Mouse (Mus musculus): ENCODE measurements around the gene Mrln.

Gene Mrln

GRCm38 (mm10) chr10:70204505-70205399 lies at the start of gene Mrln:
Gene Mrln (plus strand): TSS chr10:70204664.
- in situ Hi-C loops (cut with MboI, MseI): no loop called here

DNA sequence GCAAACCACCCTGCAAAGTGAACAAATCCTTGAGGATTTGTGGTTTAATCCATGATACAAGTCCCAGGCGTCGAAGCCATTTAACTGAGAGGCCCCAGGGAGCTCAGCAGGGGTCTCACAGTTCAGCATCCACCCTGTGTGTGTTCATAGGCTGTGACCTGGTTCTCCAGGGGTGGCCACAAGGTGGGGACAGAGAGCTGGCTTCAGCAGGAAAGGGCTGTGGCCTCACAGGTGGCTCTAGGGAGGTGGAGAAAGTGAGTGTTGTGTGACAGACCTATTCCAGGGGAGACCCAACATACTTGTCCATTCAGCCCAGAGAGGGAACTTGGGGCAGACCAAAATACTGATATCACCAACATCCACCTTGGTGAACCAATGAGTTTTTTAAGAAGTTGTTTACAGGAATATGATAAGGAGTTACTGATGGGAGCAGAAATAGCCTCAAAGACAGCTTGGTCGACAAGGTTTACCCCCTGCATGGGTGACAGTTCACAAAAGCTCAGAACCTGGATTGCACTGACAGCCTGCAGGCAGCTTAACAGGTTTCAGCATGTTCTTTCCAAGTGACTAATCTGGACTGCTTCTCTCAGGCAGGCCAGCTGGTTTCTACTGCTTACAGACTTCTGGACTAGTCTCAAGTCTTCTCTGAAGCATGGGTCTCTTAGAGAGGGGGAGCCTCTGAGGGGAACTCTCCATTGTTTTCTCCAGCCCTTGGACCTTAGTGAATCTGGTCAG lies 47.9 kb upstream of the Mrln start:
- in situ Hi-C loops (cut with MboI, MseI): no loop called here

- in situ Hi-C loops (cut with MboI, MseI): no loop called here
Observed at GRCm38 (mm10) chr10:70159651-70160320, 44.7 kb upstream of the Mrln start.

DNA sequence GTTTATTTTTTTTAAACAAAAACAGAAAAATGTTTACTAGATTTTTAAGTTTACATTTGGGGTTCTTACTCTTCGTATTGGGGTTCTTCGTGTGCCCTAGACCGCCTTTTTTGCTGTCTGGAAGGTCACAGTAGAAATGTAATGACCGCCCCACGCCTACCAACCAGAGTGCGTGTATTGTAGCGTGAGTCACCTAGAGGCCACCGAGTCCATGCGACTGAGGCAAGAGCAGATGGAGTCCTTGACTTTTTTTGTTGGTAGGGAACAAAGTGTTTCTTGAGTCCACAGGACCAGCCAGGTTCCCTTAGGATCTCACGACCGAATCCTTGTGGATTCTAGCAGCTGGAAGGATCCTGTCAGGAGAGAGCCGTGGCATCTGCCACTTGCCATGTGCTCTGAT lies 43.7 kb upstream of the Mrln start:
- in situ Hi-C loops (cut with MboI, MseI): no loop called here

DNA sequence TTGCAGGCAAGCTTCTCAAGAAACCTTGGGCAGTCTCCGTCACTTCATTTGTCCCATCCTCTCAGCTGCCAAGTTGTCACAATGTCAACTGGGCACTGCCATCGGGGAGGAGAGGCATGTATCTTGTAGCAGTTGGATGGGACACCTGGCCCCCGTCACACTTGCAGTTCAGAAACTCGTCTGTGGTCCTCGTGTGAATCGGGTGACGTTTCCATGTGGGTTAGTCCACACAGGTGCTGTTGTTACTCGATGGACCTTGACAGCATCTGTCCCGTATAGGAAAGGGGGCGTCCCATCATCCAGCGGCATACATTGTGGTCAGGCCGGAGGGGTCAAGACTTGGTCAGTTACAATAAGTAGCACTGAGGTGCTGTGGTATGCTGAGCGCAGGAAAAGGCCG lies 43.0 kb upstream of the Mrln start:
- in situ Hi-C loops (cut with MboI, MseI): no loop called here

GRCm38 (mm10) chr10:70163681-70164080 lies 40.8 kb upstream of the Mrln start:
- in situ Hi-C loops (cut with MboI, MseI): no loop called here

DNA sequence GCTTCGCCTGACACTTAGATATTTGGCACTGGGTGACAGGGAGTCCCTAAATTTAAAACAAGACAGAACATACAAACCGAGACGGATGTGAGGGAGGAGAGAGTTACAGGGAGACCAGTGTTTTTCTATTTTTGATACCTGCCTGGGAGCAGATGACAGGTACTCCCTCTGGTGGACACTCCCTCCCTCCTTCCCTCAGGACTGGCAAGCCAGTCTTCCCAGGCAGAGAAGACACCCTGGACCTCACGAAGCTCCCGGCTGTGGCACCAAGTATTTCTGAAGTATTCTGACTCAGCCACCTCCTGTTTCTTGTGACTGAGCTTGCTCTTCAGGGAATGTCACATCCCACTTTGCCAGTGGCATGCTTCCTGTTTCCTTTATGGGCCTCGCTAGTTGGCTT lies 38.6 kb upstream of the Mrln start:
- in situ Hi-C loops (cut with MboI, MseI): no loop called here

DNA sequence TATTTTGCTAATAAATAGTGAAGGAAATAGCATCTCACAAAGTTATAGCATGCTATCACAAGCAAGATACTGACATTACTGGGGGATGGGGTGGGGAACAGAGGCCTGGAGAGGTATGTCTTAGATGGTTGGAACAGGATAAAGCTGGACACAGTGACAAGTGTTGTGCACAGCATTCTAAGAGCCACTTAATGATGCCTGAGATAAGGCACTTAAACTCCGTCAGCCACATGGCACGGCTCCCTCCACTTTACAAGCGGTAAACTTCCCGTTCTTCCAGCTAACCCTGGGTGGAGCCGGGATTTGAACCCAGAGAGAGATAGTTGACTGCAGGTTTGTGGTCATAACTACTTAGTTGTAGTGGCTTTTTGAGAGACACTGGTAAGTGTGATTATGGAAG lies 38.0 kb upstream of the Mrln start:
- in situ Hi-C loops (cut with MboI, MseI): no loop called here

GRCm38 (mm10) chr10:70167625-70168024 lies 36.8 kb upstream of the Mrln start:
- in situ Hi-C loops (cut with MboI, MseI): no loop called here

DNA sequence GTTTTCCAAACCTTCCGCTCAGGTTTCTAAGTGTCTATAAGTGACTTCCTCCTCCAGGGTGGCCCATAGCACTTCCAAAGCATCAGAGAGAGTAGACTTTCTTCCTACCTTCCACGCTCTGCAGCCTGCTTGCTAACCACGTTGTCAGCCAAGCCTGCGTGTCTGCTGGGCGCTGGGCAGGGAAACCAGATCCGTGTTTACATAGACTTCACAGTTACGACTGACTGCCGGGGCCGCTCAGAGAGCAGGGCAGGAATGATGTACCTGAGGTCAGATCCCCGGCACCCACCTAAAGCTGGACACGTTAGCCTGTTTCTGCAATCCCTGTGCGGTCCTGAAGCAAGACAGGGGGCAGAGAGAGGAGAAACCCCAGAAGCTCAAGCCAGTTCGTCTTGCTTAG lies 36.1 kb upstream of the Mrln start:
- in situ Hi-C loops (cut with MboI, MseI): no loop called here

GRCm38 (mm10) chr10:70169044-70169443 lies 35.4 kb upstream of the Mrln start:
- in situ Hi-C loops (cut with MboI, MseI): no loop called here

DNA sequence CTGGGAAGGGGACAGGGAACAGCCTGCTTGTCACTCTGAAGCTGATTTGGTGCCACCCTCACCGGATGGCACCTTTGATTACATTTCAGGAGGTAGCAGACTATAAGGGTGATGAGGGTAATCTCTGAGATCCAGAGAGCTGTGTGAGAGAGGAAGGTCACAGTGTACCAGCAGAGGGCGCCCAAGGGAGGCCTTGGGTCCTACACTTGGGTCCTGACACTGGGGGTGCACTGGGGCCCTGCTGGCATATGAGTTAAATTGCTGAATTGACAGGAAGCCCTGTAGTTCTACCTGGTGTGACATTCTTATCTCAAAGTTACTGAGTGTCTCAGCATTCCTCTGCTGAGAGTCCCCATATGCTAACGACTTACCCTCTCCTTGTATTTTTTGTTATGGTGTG lies 31.1 kb upstream of the Mrln start:
- in situ Hi-C loops (cut with MboI, MseI): no loop called here

DNA sequence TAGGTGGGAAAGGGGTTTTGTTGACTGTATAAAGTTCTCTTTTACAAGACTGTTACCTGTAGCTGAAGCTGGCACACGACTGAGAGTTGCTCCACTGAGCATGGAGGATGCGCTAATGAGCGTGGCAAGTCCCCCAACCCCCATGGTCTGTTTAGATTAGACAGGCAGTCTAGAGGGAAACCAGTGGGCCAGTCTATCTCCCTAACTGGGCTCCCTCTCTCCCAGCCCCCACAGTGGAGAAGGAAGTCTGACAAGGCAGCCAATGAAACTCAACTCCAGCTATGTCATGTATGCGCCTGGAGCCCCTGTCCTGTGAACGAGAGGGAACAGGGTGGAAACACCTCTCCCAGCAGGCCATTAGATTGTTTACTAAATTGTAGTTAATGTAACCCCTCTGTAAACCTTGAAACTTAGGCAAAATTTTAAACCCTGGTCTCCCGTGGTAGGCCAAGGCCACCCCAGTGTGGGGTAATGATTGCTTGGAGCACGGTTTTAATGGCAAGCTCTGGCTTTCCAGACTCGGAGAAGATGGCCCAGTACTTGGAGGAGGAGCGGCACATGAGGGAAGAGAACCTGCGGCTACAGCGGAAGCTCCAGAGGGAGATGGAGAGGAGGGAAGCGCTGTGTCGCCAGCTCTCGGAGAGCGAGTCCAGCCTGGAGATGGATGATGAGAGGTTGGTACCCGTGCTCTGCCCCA lies 29.8 kb upstream of the Mrln start:
- in situ Hi-C loops (cut with MboI, MseI): no loop called here

GRCm38 (mm10) chr10:70180727-70181126 lies 23.7 kb upstream of the Mrln start:
- in situ Hi-C loops (cut with MboI, MseI): no loop called here

GRCm38 (mm10) chr10:70181279-70181972 lies 23.0 kb upstream of the Mrln start:
- in situ Hi-C loops (cut with MboI, MseI): no loop called here

GRCm38 (mm10) chr10:70183210-70184080 lies 21.0 kb upstream of the Mrln start:
- in situ Hi-C loops (cut with MboI, MseI): no loop called here

DNA sequence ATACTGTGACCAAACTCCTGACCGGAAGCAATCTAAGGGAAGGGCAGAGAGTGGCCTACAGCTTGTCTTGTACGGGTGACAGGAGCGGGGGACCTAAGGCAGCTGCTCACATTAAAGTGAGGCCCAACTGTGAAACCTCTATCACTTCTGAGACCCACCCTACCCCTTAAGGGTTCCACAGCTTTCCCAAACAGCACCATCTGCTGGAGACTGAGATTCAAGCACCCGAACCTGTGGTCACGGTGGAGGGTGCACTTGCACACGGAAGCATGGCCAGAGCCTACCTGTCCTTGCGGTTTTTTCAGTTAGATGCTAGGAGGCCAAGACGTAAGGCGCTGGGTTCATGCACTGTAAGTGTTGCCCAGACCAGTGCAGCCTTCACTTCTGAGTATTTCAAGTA lies 18.3 kb upstream of the Mrln start:
- in situ Hi-C loops (cut with MboI, MseI): no loop called here

- in situ Hi-C loops (cut with MboI, MseI): no loop called here
Observed at GRCm38 (mm10) chr10:70186586-70186985, 17.9 kb upstream of the Mrln start.

DNA sequence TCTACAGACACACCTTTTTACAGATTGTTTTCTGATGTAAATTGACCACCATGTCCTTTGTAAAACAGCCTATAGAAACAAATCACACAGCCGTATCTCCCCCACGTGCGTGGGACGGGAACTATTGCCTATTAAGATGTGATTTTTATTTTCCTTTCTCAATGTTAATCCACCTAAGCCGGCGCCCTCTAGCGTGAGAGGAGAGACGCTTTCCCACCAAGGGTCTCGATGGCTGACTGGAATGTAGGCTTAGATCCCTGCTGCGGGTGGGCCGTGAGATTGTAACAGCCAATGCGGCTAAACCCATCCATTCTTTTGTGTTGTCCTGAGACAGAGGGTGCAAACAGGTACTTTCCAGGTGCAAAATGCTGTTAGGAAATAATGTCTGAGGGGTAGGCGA lies 14.6 kb upstream of the Mrln start:
- in situ Hi-C loops (cut with MboI, MseI): no loop called here

GRCm38 (mm10) chr10:70194283-70194682 lies 10.2 kb upstream of the Mrln start:
- in situ Hi-C loops (cut with MboI, MseI): no loop called here
